Mouse (Mus musculus): ENCODE measurements around the gene Ccdc174.

Ccdc174 gene

GRCm38 (mm10) chr6:91931231-91931630 lies 53.4 kb downstream of the Ccdc174 start:
- no peak for DNase-seq

- no peak for DNase-seq
These were observed 60.6 kb downstream of the Ccdc174 start for GRCm38 (mm10) chr6:91938491-91938890.

- no peak for DNase-seq
These were observed 70.6 kb downstream of the Ccdc174 start for GRCm38 (mm10) chr6:91948426-91948825.

All from right cerebral cortex, postnatal 25 days (tissue).